Mouse (Mus musculus): Measurements from ENCODE around the gene Olfr1500. TPM values are rescaled to one million over a fixed set of nuclear protein-coding genes. Genes with fewer than 3 reads are reported as not detected.

Gene Olfr1500
- polyA plus RNA-seq, 1 experiment from 2014 or later, result not detected

Other genes with a start within 250 kb of the Olfr1500 start
- gene Olfr1484, start 247.0 kb downstream of the Olfr1500 start, polyA plus RNA-seq (2016; fragmentation: Nextera tagmentation; extraction: Ambion mirVana), result not detected in 2 replicates
- not detected in 2 replicates for gene Olfr1487, start 213.1 kb downstream of the Olfr1500 start, polyA plus RNA-seq (2016; fragmentation: Nextera tagmentation; extraction: Ambion mirVana)
- not detected in 2 replicates for gene Olfr1489, start 198.9 kb downstream of the Olfr1500 start, polyA plus RNA-seq (2016; fragmentation: Nextera tagmentation; extraction: Ambion mirVana)
- not detected in 2 replicates for gene Olfr1490, start 179.4 kb downstream of the Olfr1500 start, polyA plus RNA-seq (2016; fragmentation: Nextera tagmentation; extraction: Ambion mirVana)
- gene Olfr1491, start 133.2 kb downstream of the Olfr1500 start, polyA plus RNA-seq (2016; fragmentation: Nextera tagmentation; extraction: Ambion mirVana), result not detected in 2 replicates
- gene Olfr1493-ps1, start 107.2 kb downstream of the Olfr1500 start, polyA plus RNA-seq (2016; fragmentation: Nextera tagmentation; extraction: Ambion mirVana), result not detected in 2 replicates
- not detected in 2 replicates for gene Olfr1494, start 90.8 kb downstream of the Olfr1500 start, polyA plus RNA-seq (2016; fragmentation: Nextera tagmentation; extraction: Ambion mirVana)
- gene Olfr1495, start 65.9 kb downstream of the Olfr1500 start, polyA plus RNA-seq (2016; fragmentation: Nextera tagmentation; extraction: Ambion mirVana), result not detected in 2 replicates
- not detected in 2 replicates for gene Olfr1496, start 52.6 kb downstream of the Olfr1500 start, polyA plus RNA-seq (2016; fragmentation: Nextera tagmentation; extraction: Ambion mirVana)
- gene Olfr1497, start 32.3 kb downstream of the Olfr1500 start, polyA plus RNA-seq (2016; fragmentation: Nextera tagmentation; extraction: Ambion mirVana), result not detected in 2 replicates
- gene Olfr1499, start 11.0 kb downstream of the Olfr1500 start, polyA plus RNA-seq (2016; fragmentation: Nextera tagmentation; extraction: Ambion mirVana), result not detected in 2 replicates
- gene Olfr1501, start 20.2 kb upstream of the Olfr1500 start, polyA plus RNA-seq (2016; fragmentation: Nextera tagmentation; extraction: Ambion mirVana), result not detected in 2 replicates
- gene Olfr1502, start 31.3 kb upstream of the Olfr1500 start, polyA plus RNA-seq (2016; fragmentation: Nextera tagmentation; extraction: Ambion mirVana), result not detected in 2 replicates
- not detected in 2 replicates for gene Olfr1504, start 67.4 kb upstream of the Olfr1500 start, polyA plus RNA-seq (2016; fragmentation: Nextera tagmentation; extraction: Ambion mirVana)
- not detected in 2 replicates for gene Olfr1505, start 83.0 kb upstream of the Olfr1500 start, polyA plus RNA-seq (2016; fragmentation: Nextera tagmentation; extraction: Ambion mirVana)